8 mouse cellular contexts compared by ENCODE assay signal in genomic region chr16:18288581-18289061, GRCm38 (mm10). TPM values are rescaled to one million over a fixed set of nuclear protein-coding genes. Genes with fewer than 3 reads are reported as not detected.
DNase-seq lines count a peak whose midpoint lies in the region; ATAC-seq and TF ChIP-seq lines count a peak whose summit lies in the region.

No protein-coding gene starts in this region.

- WGBS in kidney, embryonic 14.5 days: under 1% methylated on average over 31 of the region's 31 CpGs
- whole genome bisulfite sequencing in heart, embryonic 16.5 days: under 1% methylated on average over 31 of the region's 31 CpGs
- 1% methylated on average over 19 of the region's 31 CpGs for whole genome bisulfite sequencing in liver, adult 2 months
- WGBS in midbrain, embryonic 15.5 days: under 1% methylated on average over 15 of the region's 31 CpGs

- H3K79me2 ChIP-seq in liver, adult 2 months (ENCODE audit: control insufficient read depth, insufficient read depth, low read length): peaks cover 17% of the 10 kb centered on the region

- H3K9me3 ChIP-seq in kidney, embryonic 14.5 days (ENCODE audit: control insufficient read depth, low read length): no peaks in the 10 kb centered on the region
- H3K9me3 ChIP-seq in E14TG2a.4 (ENCODE audit: low read length): no peaks in the 10 kb centered on the region
- H3K9me3 ChIP-seq in heart, embryonic 16.5 days (replicated peaks; ENCODE audit: control insufficient read depth, low read length): no peaks in the 10 kb centered on the region
- H3K9me3 ChIP-seq in midbrain, embryonic 15.5 days: no peaks in the 10 kb centered on the region

- peak overlapping the region; percentile 94 for H3K4me3 ChIP-seq in kidney, embryonic 14.5 days (ENCODE audit: low read length)
- peak overlapping the region; percentile 97 for H3K4me3 ChIP-seq in E14TG2a.4 (replicated peaks; ENCODE audit: low read length)
- H3K4me3 ChIP-seq in bone marrow macrophage, adult 2 months (ENCODE audit: insufficient read depth, low read length): peak overlapping the region; percentile 74
- H3K4me3 ChIP-seq in heart, embryonic 16.5 days (ENCODE audit: low read length): peak overlapping the region; percentile 94
- H3K4me3 ChIP-seq in liver, adult 2 months (ENCODE audit: insufficient read depth, low read depth, low read length): peak overlapping the region; percentile 88
- H3K4me3 ChIP-seq in midbrain, embryonic 15.5 days: peak overlapping the region; percentile 95

- H3K4me2 ChIP-seq in kidney, embryonic 14.5 days (replicated peaks; ENCODE audit: low read depth, low read length): peak overlapping the region; percentile 70
- peak overlapping the region; percentile 85 for H3K4me2 ChIP-seq in heart, embryonic 16.5 days (ENCODE audit: low read depth, low read length)
- peak overlapping the region; percentile 67 for H3K4me2 ChIP-seq in midbrain, embryonic 15.5 days

- no peak for DNase-seq in kidney, adult 11 months
- DNase-seq in liver, adult 2 months (ENCODE audit: extremely low read depth, low read depth, low spot score): peak; percentile 14
- DNase-seq in left cerebral cortex, adult 9 months (ENCODE audit: low spot score in 2 of 2): no peak

- TF ChIP-seq CTCF in E14TG2a.4 (conservative IDR thresholded peaks at IDR 0.05; ENCODE audit: low read length): no peak
- no peak for TF ChIP-seq CTCF in bone marrow macrophage, adult 2 months (IDR thresholded peaks at IDR 0.05; ENCODE audit: low read depth, low read length)
- TF ChIP-seq CTCF in liver, adult 2 months (IDR thresholded peaks at IDR 0.05; ENCODE audit: low read depth, low read length): no peak

- peaks cover 18% of the 10 kb centered on the region for H3K4me1 ChIP-seq in kidney, embryonic 14.5 days (ENCODE audit: control insufficient read depth, insufficient read depth, low read length)
- peaks cover 46% of the 10 kb centered on the region for H3K4me1 ChIP-seq in E14TG2a.4 (replicated peaks; ENCODE audit: low read depth, low read length)
- H3K4me1 ChIP-seq in bone marrow macrophage, adult 2 months (ENCODE audit: control insufficient read depth, insufficient read depth, low read length): peaks cover 15% of the 10 kb centered on the region
- peaks cover 21% of the 10 kb centered on the region for H3K4me1 ChIP-seq in heart, embryonic 16.5 days (ENCODE audit: control insufficient read depth, insufficient read depth, low read length)
- peaks cover 9% of the 10 kb centered on the region for H3K4me1 ChIP-seq in liver, adult 2 months (ENCODE audit: control insufficient read depth, insufficient read depth, low read length)
- peaks cover 33% of the 10 kb centered on the region for H3K4me1 ChIP-seq in midbrain, embryonic 15.5 days

- peaks cover 31% of the 10 kb centered on the region for H3K36me3 ChIP-seq in kidney, embryonic 14.5 days (ENCODE audit: control insufficient read depth, insufficient read depth, low read length)
- H3K36me3 ChIP-seq in E14TG2a.4 (ENCODE audit: insufficient read depth, low read length): peaks cover 47% of the 10 kb centered on the region
- H3K36me3 ChIP-seq in heart, embryonic 16.5 days (ENCODE audit: control insufficient read depth, insufficient read depth): peaks cover 13% of the 10 kb centered on the region
- peaks cover 4% of the 10 kb centered on the region for H3K36me3 ChIP-seq in liver, adult 2 months (ENCODE audit: control insufficient read depth, insufficient read depth, low read length)
- peaks cover 14% of the 10 kb centered on the region for H3K36me3 ChIP-seq in midbrain, embryonic 15.5 days (replicated peaks)

- H3K27me3 ChIP-seq in kidney, embryonic 14.5 days (ENCODE audit: control insufficient read depth, insufficient read depth, low read length): no peaks in the 10 kb centered on the region
- H3K27me3 ChIP-seq in E14TG2a.4 (ENCODE audit: insufficient read depth, low read length): no peaks in the 10 kb centered on the region
- no peaks in the 10 kb centered on the region for H3K27me3 ChIP-seq in heart, embryonic 16.5 days (ENCODE audit: control insufficient read depth, insufficient read depth, low read length)
- no peaks in the 10 kb centered on the region for H3K27me3 ChIP-seq in liver, adult 2 months (ENCODE audit: control insufficient read depth, insufficient read depth, low read length)
- H3K27me3 ChIP-seq in midbrain, embryonic 15.5 days (replicated peaks): no peaks in the 10 kb centered on the region

- peak; percentile 89 for ATAC-seq in kidney, embryonic 14.5 days (ENCODE audit: low FRiP score, low TSS enrichment)
- peak; percentile 89 for ATAC-seq in heart, embryonic 16.5 days (replicated peaks; ENCODE audit: extremely low read depth, insufficient read depth, low FRiP score)
- peak; percentile 86 for ATAC-seq in midbrain, embryonic 15.5 days (replicated peaks)

- peak overlapping the region; percentile 96 for H3K9ac ChIP-seq in kidney, embryonic 14.5 days (ENCODE audit: low read depth, low read length)
- peak overlapping the region; percentile 96 for H3K9ac ChIP-seq in heart, embryonic 16.5 days (ENCODE audit: low read length)
- H3K9ac ChIP-seq in liver, adult 2 months (ENCODE audit: low read depth, low read length): peak overlapping the region; percentile 87
- H3K9ac ChIP-seq in midbrain, embryonic 15.5 days: peak overlapping the region; percentile 99

- peak overlapping the region; percentile 92 for H3K27ac ChIP-seq in kidney, embryonic 14.5 days (ENCODE audit: low read depth, low read length)
- H3K27ac ChIP-seq in bone marrow macrophage, adult 2 months (ENCODE audit: insufficient read depth, low read depth, low read length): peak overlapping the region; percentile 64
- H3K27ac ChIP-seq in heart, embryonic 16.5 days (ENCODE audit: low read length): peak overlapping the region; percentile 91
- peak overlapping the region; percentile 83 for H3K27ac ChIP-seq in liver, adult 2 months (replicated peaks; ENCODE audit: insufficient read depth, low read depth, low read length)
- H3K27ac ChIP-seq in midbrain, embryonic 15.5 days: peak overlapping the region; percentile 91

- TF ChIP-seq POLR2A in bone marrow macrophage, adult 2 months (IDR thresholded peaks at IDR 0.05; ENCODE audit: borderline replicate concordance, low read depth, low read length): no peak
- TF ChIP-seq POLR2A in liver, adult 2 months (IDR thresholded peaks at IDR 0.05; ENCODE audit: extremely low read depth, insufficient read depth, low read length): no peak

RNA-seq across cellular contexts. Expression of gene Dgcr8, which starts 0.4 kb away (rescaled TPM):
- 29.9 and 41.4 TPM in 2 replicates for polyA plus RNA-seq in kidney, embryonic 14.5 days (2014; fragmentation: Nextera tagmentation; extraction: Ambion mirVana)
- 19.8 and 21.4 TPM in 2 replicates for polyA plus RNA-seq in bone marrow macrophage, adult 2 months (2012; ENCODE audit: insufficient read depth, insufficient read length, missing spikeins)
- 19.0 and 20.3 TPM in 2 replicates for polyA plus RNA-seq in heart, embryonic 16.5 days (2015; fragmentation: Nextera tagmentation; extraction: Ambion mirVana)
- 8.3 and 11.7 TPM in 2 replicates for total RNA-seq in liver, adult 2 months (2014; rRNA removed)
- 6.0 and 8.0 TPM in 2 replicates for polyA plus RNA-seq in liver, adult 2 months (2012; rRNA removed)
- 37.5 and 38.9 TPM in 2 replicates for polyA plus RNA-seq in midbrain, embryonic 15.5 days (2015; fragmentation: Nextera tagmentation; extraction: Ambion mirVana)

RNA-seq across cellular contexts. Expression of gene Gm49776, which starts 30.5 kb away (rescaled TPM):
- polyA plus RNA-seq in kidney, embryonic 14.5 days (2014; fragmentation: Nextera tagmentation; extraction: Ambion mirVana): 1.2 and 1.9 TPM in 2 replicates
- 5.3 and 11.4 TPM in 2 replicates for polyA plus RNA-seq in bone marrow macrophage, adult 2 months (2012; ENCODE audit: insufficient read depth, insufficient read length, missing spikeins)
- polyA plus RNA-seq in heart, embryonic 16.5 days (2015; fragmentation: Nextera tagmentation; extraction: Ambion mirVana): 3.2 TPM in 1 of 2 replicates, not detected in the other
- total RNA-seq in liver, adult 2 months (2014; rRNA removed): not detected in 2 replicates
- polyA plus RNA-seq in liver, adult 2 months (2012; rRNA removed): not detected in 2 replicates
- polyA plus RNA-seq in midbrain, embryonic 15.5 days (2015; fragmentation: Nextera tagmentation; extraction: Ambion mirVana): 5.1 TPM in 1 of 2 replicates, not detected in the other

RNA-seq across cellular contexts. Expression of gene Ranbp1, which starts 40.1 kb away (rescaled TPM):
- 846 and 1,191 TPM in 2 replicates for polyA plus RNA-seq in kidney, embryonic 14.5 days (2014; fragmentation: Nextera tagmentation; extraction: Ambion mirVana)
- polyA plus RNA-seq in bone marrow macrophage, adult 2 months (2012; ENCODE audit: insufficient read depth, insufficient read length, missing spikeins): 85.0 and 105 TPM in 2 replicates
- polyA plus RNA-seq in heart, embryonic 16.5 days (2015; fragmentation: Nextera tagmentation; extraction: Ambion mirVana): 295 and 343 TPM in 2 replicates
- total RNA-seq in liver, adult 2 months (2014; rRNA removed): 37.0 and 40.9 TPM in 2 replicates
- polyA plus RNA-seq in liver, adult 2 months (2012; rRNA removed): 32.1 and 39.5 TPM in 2 replicates
- polyA plus RNA-seq in midbrain, embryonic 15.5 days (2015; fragmentation: Nextera tagmentation; extraction: Ambion mirVana): 334 and 360 TPM in 2 replicates

RNA-seq across cellular contexts. Expression of gene Trmt2a, which starts 40.1 kb away (rescaled TPM):
- 78.3 and 83.4 TPM in 2 replicates for polyA plus RNA-seq in kidney, embryonic 14.5 days (2014; fragmentation: Nextera tagmentation; extraction: Ambion mirVana)
- 64.4 and 64.9 TPM in 2 replicates for polyA plus RNA-seq in bone marrow macrophage, adult 2 months (2012; ENCODE audit: insufficient read depth, insufficient read length, missing spikeins)
- polyA plus RNA-seq in heart, embryonic 16.5 days (2015; fragmentation: Nextera tagmentation; extraction: Ambion mirVana): 65.9 and 69.9 TPM in 2 replicates
- 12.8 and 14.6 TPM in 2 replicates for total RNA-seq in liver, adult 2 months (2014; rRNA removed)
- polyA plus RNA-seq in liver, adult 2 months (2012; rRNA removed): 15.8 and 19.4 TPM in 2 replicates
- polyA plus RNA-seq in midbrain, embryonic 15.5 days (2015; fragmentation: Nextera tagmentation; extraction: Ambion mirVana): 107 and 122 TPM in 2 replicates

RNA-seq across cellular contexts. Expression of gene Zdhhc8, which starts 53.7 kb away (rescaled TPM):
- polyA plus RNA-seq in kidney, embryonic 14.5 days (2014; fragmentation: Nextera tagmentation; extraction: Ambion mirVana): 14.4 and 17.2 TPM in 2 replicates
- polyA plus RNA-seq in bone marrow macrophage, adult 2 months (2012; ENCODE audit: insufficient read depth, insufficient read length, missing spikeins): 10.8 and 14.3 TPM in 2 replicates
- 16.3 and 22.7 TPM in 2 replicates for polyA plus RNA-seq in heart, embryonic 16.5 days (2015; fragmentation: Nextera tagmentation; extraction: Ambion mirVana)
- 1.2 and 1.3 TPM in 2 replicates for total RNA-seq in liver, adult 2 months (2014; rRNA removed)
- polyA plus RNA-seq in liver, adult 2 months (2012; rRNA removed): 10.9 and 12.3 TPM in 2 replicates
- 15.4 and 19.9 TPM in 2 replicates for polyA plus RNA-seq in midbrain, embryonic 15.5 days (2015; fragmentation: Nextera tagmentation; extraction: Ambion mirVana)
